Mouse (Mus musculus) liver, postnatal 0 days (tissue): ENCODE results near the gene Stn1.

Experiments
- CTCF ChIP-seq: sonication (generic); IDR thresholded peaks from 2 replicates; pipeline ENCODE4 v1.5.1; 2016; ENCODE audit warnings: antibody characterized with exemption, low read depth
- EP300 ChIP-seq: IDR thresholded peaks from 2 replicates; pipeline ENCODE4 v1.6.1; 2016; ENCODE audit warnings: antibody characterized with exemption, low read depth, mild to moderate bottlenecking

GRCm38 (mm10) chr19:47537300-47537792 is at the start of gene Stn1:
- TF ChIP-seq CTCF (no peak), EP300 (no peak; the same call in 1 of the 2 replicates)
